Mouse (Mus musculus) CD4-positive, CD25-positive, alpha-beta regulatory T cell (primary cell): ENCODE measurements around the gene Itih3. TPM values are rescaled to one million over a fixed set of nuclear protein-coding genes. Genes with fewer than 3 reads are reported as not detected.

Experiments
- polyA plus RNA-seq: library from polyadenylated mRNA; unstranded; fragments of 100-300 nt; shearing (Covaris generic); gene quantifications from one replicate; pipeline ENCODE4 v1.2.1, GENCODE M21; 2017

Gene Itih3
- not detected for polyA plus RNA-seq

DNA sequence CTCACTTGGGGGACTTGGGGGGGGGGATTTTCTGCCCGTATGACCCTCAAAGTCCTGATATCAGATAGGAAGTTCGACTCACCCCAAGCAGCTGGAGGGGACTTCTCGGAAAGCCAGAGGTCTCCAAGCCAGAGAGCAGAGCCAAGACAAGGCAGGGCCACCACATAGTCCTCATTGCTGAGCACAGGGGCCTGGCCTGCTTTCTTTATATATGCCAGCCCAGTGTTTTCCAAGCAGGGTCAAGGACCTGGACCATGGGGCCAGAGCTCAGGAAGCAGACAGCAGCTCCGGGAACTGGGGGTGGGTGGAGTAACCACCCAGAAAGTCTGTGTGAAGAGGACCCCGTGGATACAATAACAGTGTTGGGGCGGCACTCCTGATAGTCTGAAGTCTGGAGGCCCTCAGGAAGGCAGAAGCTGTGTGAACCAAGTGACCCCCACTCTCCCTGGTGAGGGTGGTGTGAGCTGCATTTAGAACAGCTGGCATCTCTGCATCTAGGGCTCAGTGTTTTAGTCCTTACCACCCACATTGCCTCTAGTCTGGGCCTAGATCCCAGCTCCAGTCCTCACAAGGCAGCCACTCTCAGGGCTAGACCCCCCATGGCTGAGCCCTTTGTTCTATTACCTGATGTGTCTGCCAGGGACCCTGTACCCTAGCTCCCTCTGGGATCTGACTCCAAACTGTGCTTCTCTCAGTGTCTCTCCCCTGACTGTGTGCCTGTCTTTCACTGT, at the start of gene Itih3:
Gene Itih3, minus strand, starts transcription at position 386 of the 731 bp plus-strand sequence.

DNA sequence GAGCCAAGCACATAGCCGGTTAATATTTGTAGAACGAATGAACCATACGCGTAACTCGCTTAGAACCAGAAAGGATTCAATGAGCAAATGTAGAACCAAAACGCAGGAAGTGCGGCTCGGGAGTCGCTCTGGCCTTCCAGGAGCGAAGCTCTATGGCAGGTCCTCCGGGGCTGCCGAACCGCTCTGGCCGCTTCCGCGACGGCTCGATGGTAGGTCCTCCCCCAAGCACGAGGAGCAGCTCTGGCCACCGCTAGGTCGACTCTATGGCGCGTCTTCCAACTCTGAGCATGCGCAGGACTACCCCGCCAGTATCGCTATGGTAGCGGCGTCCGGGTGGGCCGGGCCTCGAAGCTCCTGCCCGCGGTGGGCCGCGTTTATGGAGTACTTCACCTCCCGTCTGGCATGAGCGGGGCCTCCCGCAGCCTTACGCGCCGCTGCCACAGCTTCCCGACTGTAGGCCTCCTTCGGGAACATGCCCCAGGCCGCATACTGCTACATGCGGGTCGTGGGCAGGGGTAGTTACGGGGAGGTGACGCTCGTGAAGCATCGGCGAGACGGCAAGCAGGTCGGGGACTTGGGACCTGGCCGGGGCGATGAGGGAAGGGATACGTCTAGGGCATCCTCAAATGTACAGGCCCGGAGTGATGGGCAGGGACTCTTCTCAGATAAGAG, 27.7 kb upstream of the Itih3 start, which contains the start of gene Nek4:
Gene Nek4, plus strand, starts transcription at position 224 of the 672 bp plus-strand sequence.

DNA sequence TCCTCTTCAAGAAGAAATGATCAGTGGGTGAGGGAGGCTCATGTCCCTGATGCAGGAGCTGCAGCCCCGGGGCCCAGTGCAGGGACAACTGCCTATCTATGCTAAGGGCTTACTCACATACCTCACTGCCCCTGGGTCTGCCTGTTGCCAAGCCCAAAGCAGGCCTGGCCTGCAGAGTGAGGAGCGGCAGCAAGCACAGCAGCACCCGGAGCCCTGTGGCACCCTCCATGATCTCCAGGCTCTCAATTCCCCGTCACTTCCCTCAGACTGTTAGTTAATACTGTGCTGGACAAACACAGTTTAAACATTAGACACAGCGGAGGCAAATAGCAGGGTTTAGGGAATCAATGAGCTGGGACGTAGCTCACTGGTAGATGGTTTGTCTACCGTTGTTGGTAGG, 19.5 kb upstream of the Itih3 start, which contains the start of gene Itih1:
Gene Itih1, minus strand, starts transcription at position 252 of the 400 bp plus-strand sequence.

DNA sequence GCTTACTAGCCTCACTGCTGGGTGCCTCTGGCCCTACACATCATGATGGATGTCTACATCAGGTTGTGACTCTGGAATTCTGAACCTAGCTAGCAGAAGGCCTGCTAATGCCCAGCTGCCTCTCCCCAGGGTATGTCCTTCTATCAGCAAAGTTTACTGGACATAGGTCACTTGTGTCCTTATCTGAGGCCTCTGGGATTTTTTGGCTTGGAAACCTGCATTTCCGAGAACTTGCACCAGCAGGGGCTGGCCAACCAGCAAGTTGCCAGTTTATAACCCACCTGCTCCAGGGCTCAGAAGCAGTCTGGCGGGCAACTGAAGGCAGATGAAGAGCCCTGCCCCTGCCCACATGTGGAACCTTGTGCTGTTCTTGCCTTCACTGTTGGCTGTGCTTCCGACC, 37.4 kb downstream of the Itih3 start, which contains the start of gene Itih4:
Gene Itih4, plus strand, starts transcription at position 273 of the 400 bp plus-strand sequence.

DNA sequence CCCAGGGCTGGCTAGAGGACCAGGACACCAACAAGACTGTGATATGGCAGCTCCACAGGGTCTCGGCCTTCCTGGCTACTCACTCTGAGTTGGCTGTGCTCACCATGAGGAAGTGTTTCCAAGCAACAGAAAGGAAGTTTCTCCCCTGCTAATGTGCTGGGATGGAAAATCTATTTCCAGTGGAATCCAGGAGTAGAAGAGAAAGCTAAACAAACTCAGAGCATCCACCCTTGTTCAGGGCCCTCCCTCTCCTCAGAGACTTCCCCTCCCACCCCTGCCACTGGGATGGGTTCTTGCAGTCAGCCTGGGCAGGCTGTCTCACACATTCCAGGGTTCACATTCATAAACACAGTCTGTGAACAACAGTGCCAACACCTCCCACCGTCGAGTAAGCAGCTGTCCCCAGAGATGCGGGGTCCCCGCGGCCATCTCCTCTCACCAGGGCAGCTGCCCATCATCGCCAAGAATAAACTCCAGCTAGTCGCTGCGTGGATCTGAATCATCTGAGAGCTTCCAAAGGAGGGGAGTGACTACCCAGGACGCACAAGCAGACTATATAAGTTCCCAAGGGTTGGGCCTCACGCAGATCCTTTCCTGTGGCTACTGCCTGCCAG, 44.5 kb downstream of the Itih3 start, which contains the start of gene Mustn1:
Gene Mustn1, plus strand, starts transcription at position 243 of the 614 bp plus-strand sequence.

Other genes with a start within 250 kb of the Itih3 start
- gene Sfmbt1, start 208.9 kb downstream of the Itih3 start, polyA plus RNA-seq = 10.8 TPM
- 20.1 TPM for gene Tmem110, start 98.2 kb downstream of the Itih3 start, polyA plus RNA-seq
- 1.2 TPM for gene Mustn1, start 44.6 kb downstream of the Itih3 start, polyA plus RNA-seq
- gene Itih4, start 37.3 kb downstream of the Itih3 start, polyA plus RNA-seq = not detected
- not detected for gene Itih1, start 19.5 kb upstream of the Itih3 start, polyA plus RNA-seq
- 6.7 TPM for gene Nek4, start 27.6 kb upstream of the Itih3 start, polyA plus RNA-seq
- 11.6 TPM for gene Glt8d1, start 77.6 kb upstream of the Itih3 start, polyA plus RNA-seq
- 281 TPM for gene Spcs1, start 77.9 kb upstream of the Itih3 start, polyA plus RNA-seq
- gene Pbrm1, start 95.4 kb upstream of the Itih3 start, polyA plus RNA-seq = 156 TPM
- gene Gnl3, start 95.4 kb upstream of the Itih3 start, polyA plus RNA-seq = 93.8 TPM
- gene Smim4, start 205.2 kb upstream of the Itih3 start, polyA plus RNA-seq = 80.7 TPM
- 1.3 TPM for gene Nt5dc2, start 207.3 kb upstream of the Itih3 start, polyA plus RNA-seq
- 1.3 TPM for gene Stab1, start 244.9 kb upstream of the Itih3 start, polyA plus RNA-seq